Mouse (Mus musculus): ENCODE data around the gene Gm28035. TPM values are rescaled to one million over a fixed set of nuclear protein-coding genes. Genes with fewer than 3 reads are reported as not detected.

Gm28035 gene
- polyA plus RNA-seq, 1 experiment from 2014 or later = 0.05 TPM

DNA sequence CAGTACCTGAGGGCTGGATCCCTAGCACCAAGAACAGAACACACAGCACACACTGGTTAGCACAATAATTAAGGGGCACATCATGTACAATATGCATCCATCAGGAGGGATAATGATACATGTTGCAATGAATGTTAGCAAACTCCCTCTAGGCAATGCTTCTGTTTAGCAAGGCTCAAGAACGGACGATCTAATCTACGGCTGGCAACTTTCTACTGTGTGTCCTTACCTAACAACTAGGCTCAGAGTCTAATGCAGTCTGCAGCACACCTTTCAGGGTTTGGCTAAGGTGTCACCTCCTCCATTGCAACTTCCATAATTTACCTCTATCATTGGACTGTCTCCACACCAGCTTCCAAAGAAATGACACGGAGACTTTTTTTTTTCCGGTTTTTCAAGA, 24.1 kb upstream of the Gm28035 start:
- 92% methylated on average over 5 of the region's 5 CpGs for WGBS
- Histone ChIP-seq H3K27ac (ENCODE audit: low read depth) (no peak overlapping the region), H3K27me3 (replicated peaks; ENCODE audit: control insufficient read depth, insufficient read depth, low read length) (no peaks in the 10 kb centered on the region), H3K4me3 (ENCODE audit: low read depth, low read length) (no peak overlapping the region), H3K9me3 (ENCODE audit: control insufficient read depth, low read length) (no peaks in the 10 kb centered on the region), H3K9ac (ENCODE audit: low read length) (no peak overlapping the region), H3K36me3 (ENCODE audit: control insufficient read depth, insufficient read depth, low read length) (no peaks in the 10 kb centered on the region), H3K4me1 (replicated peaks; ENCODE audit: control insufficient read depth, insufficient read depth, low read length) (no peaks in the 10 kb centered on the region), H3K4me2 (ENCODE audit: low read length) (no peak overlapping the region)
- no peak for DNase-seq (ENCODE audit: low spot score)
- ATAC-seq (replicated peaks; ENCODE audit: low FRiP score, low TSS enrichment, low read depth) = no peak

DNA sequence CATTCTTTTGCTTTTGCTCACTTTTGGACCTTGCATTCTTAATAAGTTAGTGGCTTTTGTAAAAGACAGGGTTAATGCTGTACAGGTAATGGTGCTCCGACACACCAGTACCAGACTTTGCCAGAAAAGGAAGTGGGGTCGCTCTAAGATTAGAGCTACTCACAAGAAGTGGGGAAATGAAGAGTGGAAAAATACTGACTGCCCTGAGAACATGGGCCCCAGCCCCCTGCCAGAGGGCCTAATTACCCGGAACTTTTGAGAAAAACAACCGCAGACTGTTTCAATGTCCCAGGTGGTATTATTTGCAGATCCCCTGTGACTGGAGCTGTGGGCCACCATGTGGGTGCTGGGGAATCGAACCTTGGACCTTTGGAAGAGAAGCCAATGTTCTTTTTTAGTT, 4.8 kb upstream of the Gm28035 start:
- Histone ChIP-seq H3K27ac (ENCODE audit: low read depth) (no peak overlapping the region), H3K4me1 (replicated peaks; ENCODE audit: control insufficient read depth, insufficient read depth, low read length) (peaks cover 23% of the 10 kb centered on the region), H3K9me3 (ENCODE audit: control insufficient read depth, low read length) (no peaks in the 10 kb centered on the region), H3K27me3 (replicated peaks; ENCODE audit: control insufficient read depth, insufficient read depth, low read length) (no peaks in the 10 kb centered on the region), H3K4me3 (ENCODE audit: low read depth, low read length) (no peak overlapping the region), H3K36me3 (ENCODE audit: control insufficient read depth, insufficient read depth, low read length) (peaks cover 6% of the 10 kb centered on the region), H3K9ac (ENCODE audit: low read length) (no peak overlapping the region), H3K4me2 (ENCODE audit: low read length) (no peak overlapping the region)
- 83% methylated on average over 5 of the region's 5 CpGs for WGBS
- ATAC-seq (replicated peaks; ENCODE audit: low FRiP score, low TSS enrichment, low read depth) = no peak
- no peak for DNase-seq (ENCODE audit: low spot score)

DNA sequence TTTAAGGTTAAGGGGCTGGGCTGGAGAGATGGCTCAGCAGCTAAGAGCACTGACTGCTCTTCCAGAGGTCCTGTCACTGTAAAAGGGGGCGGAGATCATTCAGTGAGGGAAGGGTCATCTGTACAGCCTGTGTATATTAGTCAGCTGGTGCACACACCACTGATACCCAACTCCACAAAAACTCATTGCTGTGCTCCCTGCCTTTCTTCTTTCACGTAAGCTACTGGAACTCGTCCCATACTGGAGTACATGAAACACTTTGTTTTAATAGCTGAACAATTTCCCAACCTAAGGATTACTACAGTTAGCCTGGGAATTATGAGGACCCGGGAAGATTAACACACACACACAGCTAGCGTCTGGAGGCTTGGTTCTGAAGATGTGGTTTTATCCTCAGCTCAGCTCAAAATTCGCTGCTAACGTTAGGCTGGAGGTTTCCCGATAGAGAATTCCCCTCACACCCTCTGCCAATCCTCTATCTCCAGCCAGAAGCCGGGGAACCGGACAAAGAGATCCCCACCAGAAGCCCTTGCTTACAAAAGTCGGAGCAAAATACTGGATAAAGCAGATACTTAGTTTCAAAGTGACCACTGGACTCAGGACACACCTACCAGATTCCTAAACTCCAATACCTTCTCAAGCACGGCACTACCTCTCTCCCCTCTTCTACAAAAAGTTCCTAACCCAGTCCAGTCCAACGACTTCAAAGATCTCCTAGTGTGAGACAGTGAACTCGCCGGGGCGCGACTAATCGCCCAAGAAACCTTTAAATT, 3.8 kb upstream of the Gm28035 start:
- Histone ChIP-seq H3K27me3 (replicated peaks; ENCODE audit: control insufficient read depth, insufficient read depth, low read length) (no peaks in the 10 kb centered on the region), H3K4me1 (replicated peaks; ENCODE audit: control insufficient read depth, insufficient read depth, low read length) (peaks cover 23% of the 10 kb centered on the region), H3K4me3 (ENCODE audit: low read depth, low read length) (peak overlapping the region; percentile 64), H3K9ac (ENCODE audit: low read length) (peak overlapping the region; percentile 78), H3K4me2 (ENCODE audit: low read length) (peak overlapping the region; percentile 87), H3K27ac (ENCODE audit: low read depth) (peak overlapping the region; percentile 87), H3K36me3 (ENCODE audit: control insufficient read depth, insufficient read depth, low read length) (peaks cover 16% of the 10 kb centered on the region), H3K9me3 (ENCODE audit: control insufficient read depth, low read length) (no peaks in the 10 kb centered on the region)
- peak; percentile 12; the same call in 1 of the 2 replicates for ATAC-seq (replicated peaks; ENCODE audit: low FRiP score, low TSS enrichment, low read depth)
- 2% methylated on average over 18 of the region's 18 CpGs for WGBS
- DNase-seq (ENCODE audit: low spot score) = no peak

DNA sequence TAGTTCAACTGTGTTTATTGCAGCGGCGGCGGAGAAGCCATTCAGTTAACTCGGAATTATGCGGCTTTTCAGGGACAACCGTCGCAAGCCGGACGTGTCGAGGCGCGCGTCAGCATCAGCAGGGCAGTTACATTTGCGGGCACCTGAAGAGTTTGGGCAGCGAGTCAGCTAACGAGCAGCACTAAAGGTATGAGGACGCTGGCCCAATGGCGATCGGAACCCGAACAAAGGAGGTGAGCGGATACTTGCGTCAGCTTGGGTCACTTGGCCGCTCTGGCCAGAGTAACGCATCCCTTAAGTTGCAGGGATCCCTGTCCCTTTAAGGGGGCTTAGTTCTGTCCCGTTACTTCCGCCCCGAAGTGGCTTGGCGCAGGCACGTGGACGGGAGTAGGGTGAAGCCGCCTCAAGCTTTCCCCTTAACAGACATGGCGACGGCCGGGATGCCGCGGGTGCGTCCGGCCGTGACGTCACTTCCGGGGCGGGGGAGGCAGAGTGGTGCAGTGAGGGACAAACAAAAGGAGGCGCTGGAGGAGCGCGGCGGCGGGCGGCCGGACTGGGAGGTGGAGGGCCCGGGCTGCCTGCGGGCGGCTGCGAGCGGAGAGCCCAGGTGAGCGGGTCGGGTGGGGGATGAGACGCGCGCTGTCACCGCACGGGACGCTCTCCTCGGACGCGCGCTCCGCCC, 3.0 kb upstream of the Gm28035 start, which contains the start of gene Lrrc8a:
TSS of gene Lrrc8a (plus strand) at position 517 of the 682 bp plus-strand sequence.
- H3K9me3 ChIP-seq (ENCODE audit: control insufficient read depth, low read length) = no peaks in the 10 kb centered on the region
- peaks cover 23% of the 10 kb centered on the region for H3K4me1 ChIP-seq (replicated peaks; ENCODE audit: control insufficient read depth, insufficient read depth, low read length)
- ATAC-seq (replicated peaks; ENCODE audit: low FRiP score, low TSS enrichment, low read depth) (peak; percentile 97), DNase-seq (ENCODE audit: low spot score) (peak; percentile 100)
- peak within 1 kb of the TSS; percentile 89 for H3K4me2 ChIP-seq (ENCODE audit: low read length)
- peak within 1 kb of the TSS; percentile 87 for H3K27ac ChIP-seq (ENCODE audit: low read depth)
- peak within 1 kb of the TSS; percentile 64 for H3K4me3 ChIP-seq (ENCODE audit: low read depth, low read length)
- H3K9ac ChIP-seq (ENCODE audit: low read length) = peak within 1 kb of the TSS; percentile 78
- under 1% methylated on average over 58 of the region's 67 CpGs for WGBS
- H3K36me3 ChIP-seq (ENCODE audit: control insufficient read depth, insufficient read depth, low read length) = peaks cover 21% of the 10 kb centered on the region
- no peaks in the 10 kb centered on the region for H3K27me3 ChIP-seq (replicated peaks; ENCODE audit: control insufficient read depth, insufficient read depth, low read length)

DNA sequence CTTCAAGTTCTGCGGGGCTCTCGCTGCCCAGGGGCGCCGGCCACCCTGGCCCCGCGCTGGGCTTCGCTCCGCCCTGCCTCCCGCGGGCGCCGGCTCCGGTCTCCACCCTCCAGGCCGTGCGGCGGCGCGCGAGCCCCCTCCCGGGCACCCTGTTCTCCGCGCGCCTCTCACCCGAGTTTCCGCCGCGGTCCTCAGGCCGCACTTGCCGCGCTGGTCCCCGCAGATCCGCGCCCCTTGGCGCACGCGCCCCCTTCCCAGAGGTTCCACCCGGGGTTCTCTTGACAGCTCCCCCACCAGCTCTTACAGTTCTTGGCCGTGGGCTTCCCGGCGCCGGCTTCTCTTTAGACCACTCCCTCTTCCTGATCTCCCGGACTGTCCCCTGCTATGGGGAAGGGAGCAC, 2.5 kb upstream of the Gm28035 start:
- H3K4me2 ChIP-seq (ENCODE audit: low read length) = peak overlapping the region; percentile 89
- peaks cover 23% of the 10 kb centered on the region for H3K4me1 ChIP-seq (replicated peaks; ENCODE audit: control insufficient read depth, insufficient read depth, low read length)
- under 1% methylated on average over 37 of the region's 42 CpGs for WGBS
- H3K9ac ChIP-seq (ENCODE audit: low read length) = peak overlapping the region; percentile 78
- ATAC-seq (replicated peaks; ENCODE audit: low FRiP score, low TSS enrichment, low read depth) = peak; percentile 90
- H3K4me3 ChIP-seq (ENCODE audit: low read depth, low read length) = peak overlapping the region; percentile 64
- no peaks in the 10 kb centered on the region for H3K9me3 ChIP-seq (ENCODE audit: control insufficient read depth, low read length)
- peak overlapping the region; percentile 87 for H3K27ac ChIP-seq (ENCODE audit: low read depth)
- peaks cover 23% of the 10 kb centered on the region for H3K36me3 ChIP-seq (ENCODE audit: control insufficient read depth, insufficient read depth, low read length)
- peak; percentile 87 for DNase-seq (ENCODE audit: low spot score)
- H3K27me3 ChIP-seq (replicated peaks; ENCODE audit: control insufficient read depth, insufficient read depth, low read length) = no peaks in the 10 kb centered on the region

DNA sequence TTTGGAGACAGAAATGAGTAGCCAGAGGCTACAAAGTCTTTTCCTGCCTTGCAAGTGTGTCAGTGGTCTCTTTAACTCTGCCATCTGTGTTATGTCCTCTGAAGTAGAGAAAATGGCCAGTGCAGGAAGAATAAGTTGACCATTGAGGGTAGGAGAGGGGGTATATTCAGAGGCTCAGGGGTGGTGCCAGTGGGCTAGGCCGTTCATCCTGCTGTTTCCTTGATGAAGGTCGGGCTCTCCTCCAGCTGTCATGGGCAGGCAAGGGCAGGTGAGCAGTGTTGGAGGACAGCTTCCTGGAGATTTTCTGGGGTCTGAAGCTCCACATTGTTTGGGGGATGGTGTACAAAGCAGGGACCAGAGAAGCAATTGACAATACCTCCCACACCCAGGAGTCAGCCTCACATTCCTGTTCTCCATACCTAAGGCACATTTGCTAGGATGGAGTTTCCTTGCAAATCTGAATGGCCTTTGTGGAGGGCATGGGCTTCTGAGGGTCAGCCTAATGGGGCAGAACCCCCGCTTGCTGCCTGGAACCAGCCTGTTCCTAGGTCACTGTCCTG, 1.4 kb upstream of the Gm28035 start:
- no peak for DNase-seq (ENCODE audit: low spot score)
- Histone ChIP-seq H3K9me3 (ENCODE audit: control insufficient read depth, low read length) (no peaks in the 10 kb centered on the region), H3K4me2 (ENCODE audit: low read length) (peak overlapping the region; percentile 89), H3K4me3 (ENCODE audit: low read depth, low read length) (peak overlapping the region; percentile 64), H3K36me3 (ENCODE audit: control insufficient read depth, insufficient read depth, low read length) (peaks cover 29% of the 10 kb centered on the region), H3K9ac (ENCODE audit: low read length) (peak overlapping the region; percentile 78), H3K27me3 (replicated peaks; ENCODE audit: control insufficient read depth, insufficient read depth, low read length) (no peaks in the 10 kb centered on the region), H3K27ac (ENCODE audit: low read depth) (no peak overlapping the region), H3K4me1 (replicated peaks; ENCODE audit: control insufficient read depth, insufficient read depth, low read length) (peaks cover 23% of the 10 kb centered on the region)
- no peak for ATAC-seq (replicated peaks; ENCODE audit: low FRiP score, low TSS enrichment, low read depth)
- 71% methylated on average over 3 of the region's 3 CpGs for WGBS

DNA sequence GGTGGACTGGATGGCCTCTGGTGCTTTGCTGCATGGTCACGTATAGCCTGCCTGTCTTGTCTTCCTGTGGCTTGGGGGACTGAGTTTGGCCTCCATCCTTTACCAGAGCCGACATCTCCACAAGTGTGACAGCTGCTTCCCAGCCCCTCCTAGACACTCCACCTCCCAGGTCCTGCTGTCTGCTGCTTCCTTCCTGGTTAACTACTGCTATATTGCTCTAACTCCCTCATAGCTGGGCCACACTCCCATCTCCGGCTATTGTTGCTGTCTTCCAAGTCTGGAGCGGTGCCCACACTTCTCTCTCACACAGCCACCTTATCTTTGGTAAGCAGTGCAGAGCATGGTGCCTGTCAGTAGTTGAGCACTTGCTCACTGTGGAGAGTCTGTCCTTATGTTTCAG, 590 bp upstream of the Gm28035 start:
- Histone ChIP-seq H3K4me2 (ENCODE audit: low read length) (no peak overlapping the region; the same call in 1 of the 2 replicates), H3K9ac (ENCODE audit: low read length) (no peak overlapping the region), H3K36me3 (ENCODE audit: control insufficient read depth, insufficient read depth, low read length) (peaks cover 32% of the 10 kb centered on the region), H3K9me3 (ENCODE audit: control insufficient read depth, low read length) (no peaks in the 10 kb centered on the region), H3K27me3 (replicated peaks; ENCODE audit: control insufficient read depth, insufficient read depth, low read length) (no peaks in the 10 kb centered on the region), H3K27ac (ENCODE audit: low read depth) (0 out of 2 replicates have a peak overlapping the region, but pooled peaks have one; percentile 5), H3K4me3 (ENCODE audit: low read depth, low read length) (no peak overlapping the region), H3K4me1 (replicated peaks; ENCODE audit: control insufficient read depth, insufficient read depth, low read length) (peaks cover 23% of the 10 kb centered on the region)
- WGBS = 69% methylated on average over 4 of the region's 4 CpGs
- no peak for ATAC-seq (replicated peaks; ENCODE audit: low FRiP score, low TSS enrichment, low read depth)
- DNase-seq (ENCODE audit: low spot score) = no peak

DNA sequence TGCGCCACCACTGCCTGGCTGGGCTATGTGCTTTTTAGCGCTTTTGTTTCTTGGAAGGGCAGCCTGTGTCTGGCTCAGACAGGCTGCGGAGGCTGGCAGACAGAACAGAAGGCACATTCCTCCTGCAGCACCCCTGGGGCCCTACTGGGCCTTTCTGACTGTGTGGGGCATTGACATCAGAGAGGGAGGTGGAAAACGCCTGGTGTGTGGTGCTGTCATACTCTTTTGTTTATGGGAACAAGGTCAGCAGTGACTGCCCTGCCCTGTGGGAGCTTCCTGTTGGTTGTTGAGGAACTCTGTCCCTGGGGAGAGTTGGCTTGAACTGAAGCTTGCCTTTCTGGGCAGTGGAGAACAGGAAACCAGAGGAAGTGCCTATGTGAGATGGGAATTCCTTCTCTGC, 2.1 kb downstream of the Gm28035 start:
- WGBS = 41% methylated on average over 4 of the region's 4 CpGs
- Histone ChIP-seq H3K4me3 (ENCODE audit: low read depth, low read length) (no peak overlapping the region), H3K36me3 (ENCODE audit: control insufficient read depth, insufficient read depth, low read length) (peaks cover 32% of the 10 kb centered on the region), H3K9ac (ENCODE audit: low read length) (no peak overlapping the region), H3K4me1 (replicated peaks; ENCODE audit: control insufficient read depth, insufficient read depth, low read length) (peaks cover 14% of the 10 kb centered on the region), H3K9me3 (ENCODE audit: control insufficient read depth, low read length) (no peaks in the 10 kb centered on the region), H3K27me3 (replicated peaks; ENCODE audit: control insufficient read depth, insufficient read depth, low read length) (no peaks in the 10 kb centered on the region), H3K27ac (ENCODE audit: low read depth) (no peak overlapping the region), H3K4me2 (ENCODE audit: low read length) (no peak overlapping the region)
- DNase-seq (ENCODE audit: low spot score) (no peak), ATAC-seq (replicated peaks; ENCODE audit: low FRiP score, low TSS enrichment, low read depth) (no peak)

Data from intestine, embryonic 14.5 days (tissue).